Mouse (Mus musculus) testis, postnatal 10 days (tissue): Measurements from ENCODE around the gene Gnaq.
"Not testable (repeated sequence)": the region's sequence is repeated elsewhere in the genome, so short reads cannot be mapped to it uniquely, and the experiment has no call there.

ENCODE experiments used
- DNase-seq: peaks from one replicate; pipeline ENCODE4 v3.0.0; 2021; ENCODE audit warnings: low spot score

Gene Gnaq

DNA sequence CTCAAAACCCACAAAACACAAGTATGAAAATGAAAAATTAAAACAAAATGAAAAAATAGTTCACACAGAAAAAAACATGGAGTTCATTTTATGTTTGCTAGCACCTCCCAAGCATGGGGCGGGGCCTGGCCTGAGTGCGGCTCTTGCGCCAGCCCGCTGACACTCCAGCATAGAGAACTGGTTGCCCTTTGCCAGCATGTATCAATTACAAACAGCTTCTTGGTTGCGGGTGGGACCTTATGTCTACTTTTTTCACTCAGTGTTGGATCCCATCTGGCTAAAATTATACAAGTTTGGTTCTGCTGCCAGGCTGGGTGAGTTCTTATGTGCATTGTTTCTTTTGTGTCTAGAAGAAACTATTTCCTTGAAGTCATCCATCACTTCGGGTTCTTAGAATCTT lies 14.8 kb downstream of the Gnaq start:
- no peak for DNase-seq

- DNase-seq: no peak
Observed at GRCm38 (mm10) chr19:16149094-16149493, 16.5 kb downstream of the Gnaq start.

- no peak for DNase-seq
Observed at GRCm38 (mm10) chr19:16150328-16150727, 17.7 kb downstream of the Gnaq start.

DNA sequence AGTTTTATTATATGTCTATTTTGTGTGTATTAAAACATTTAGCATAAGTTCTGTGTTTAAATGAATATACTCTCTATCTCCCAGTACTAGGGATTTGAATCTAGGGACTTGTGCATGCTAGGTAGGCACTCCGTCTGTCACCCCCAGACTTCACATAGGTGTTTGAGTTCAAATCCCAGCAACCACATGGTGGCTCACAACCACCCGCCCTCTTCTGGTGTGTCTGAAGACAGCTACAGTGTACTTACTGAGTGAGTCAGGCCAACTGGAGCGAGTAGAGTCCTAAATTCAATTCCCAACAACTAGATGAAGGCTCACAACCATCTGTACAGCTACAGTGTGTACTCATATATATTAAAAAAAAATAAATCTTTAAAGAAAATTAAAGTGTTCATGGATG lies 21.2 kb downstream of the Gnaq start:
- no peak for DNase-seq

DNA sequence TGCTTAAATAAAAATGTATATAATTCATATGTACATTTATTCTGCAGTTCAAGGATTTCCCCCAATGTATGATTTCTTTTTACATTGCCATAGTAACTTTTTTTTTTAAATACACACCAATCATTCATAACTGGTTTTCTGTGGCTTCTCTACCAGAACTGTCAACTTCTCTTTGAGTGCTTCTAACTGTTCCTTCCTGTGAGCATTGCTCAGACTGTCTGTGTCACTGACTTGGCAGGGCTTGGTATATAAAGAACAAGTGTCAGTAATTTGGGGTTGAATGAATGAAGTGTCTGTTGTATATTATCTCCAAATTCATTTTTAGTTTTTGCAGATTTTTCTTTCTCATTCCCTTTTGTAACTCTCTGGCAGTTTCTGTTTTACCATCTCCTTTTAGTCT lies 21.8 kb downstream of the Gnaq start:
- DNase-seq: no peak

GRCm38 (mm10) chr19:16157120-16157519 lies 24.5 kb downstream of the Gnaq start:
- no peak for DNase-seq

GRCm38 (mm10) chr19:16160759-16161158 lies 28.1 kb downstream of the Gnaq start:
- DNase-seq: no peak

- DNase-seq: no peak
Observed at GRCm38 (mm10) chr19:16161222-16161621, 28.6 kb downstream of the Gnaq start.

DNA sequence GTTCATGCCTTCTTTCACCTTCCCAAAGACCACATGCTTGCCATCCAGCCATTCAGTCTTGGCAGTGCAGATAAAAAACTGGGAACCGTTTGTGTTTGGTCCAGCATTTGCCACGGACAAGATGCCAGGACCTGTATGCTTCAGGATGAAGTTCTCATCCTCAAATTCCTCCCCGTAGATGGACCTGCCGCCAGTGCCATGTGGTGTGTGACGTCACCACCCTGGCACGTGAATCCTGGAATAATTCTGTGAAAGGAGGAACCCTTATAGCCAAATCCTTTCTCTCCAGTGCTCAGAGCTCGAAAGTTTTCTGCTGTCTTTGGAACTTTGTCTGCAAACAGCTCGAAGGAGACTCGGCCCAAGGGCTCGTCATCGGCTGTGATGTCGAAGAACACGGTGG lies 31.8 kb downstream of the Gnaq start:
- DNase-seq: not testable (repeated sequence)

- DNase-seq: no peak
Observed at GRCm38 (mm10) chr19:16167185-16167584, 34.6 kb downstream of the Gnaq start.

DNA sequence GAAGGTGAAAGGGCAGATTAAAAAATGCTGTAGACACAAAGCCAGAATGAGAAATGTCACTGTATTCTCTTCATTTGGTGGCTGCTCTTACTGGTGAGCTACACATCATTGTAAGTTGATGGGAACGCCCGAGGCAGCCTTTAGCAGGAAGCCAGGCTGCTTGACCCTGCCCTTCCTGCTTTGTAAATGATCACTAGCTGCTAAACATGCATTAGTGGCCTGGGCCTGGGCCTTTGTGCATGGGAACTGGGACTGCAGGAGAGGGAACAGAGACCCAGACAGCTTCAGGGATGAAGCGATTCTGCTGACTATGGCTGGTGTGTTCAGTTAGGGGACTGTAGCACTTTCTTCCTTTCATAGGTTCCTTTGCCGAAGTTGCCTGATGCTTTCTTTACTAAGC lies 35.6 kb downstream of the Gnaq start:
- DNase-seq: no peak

DNA sequence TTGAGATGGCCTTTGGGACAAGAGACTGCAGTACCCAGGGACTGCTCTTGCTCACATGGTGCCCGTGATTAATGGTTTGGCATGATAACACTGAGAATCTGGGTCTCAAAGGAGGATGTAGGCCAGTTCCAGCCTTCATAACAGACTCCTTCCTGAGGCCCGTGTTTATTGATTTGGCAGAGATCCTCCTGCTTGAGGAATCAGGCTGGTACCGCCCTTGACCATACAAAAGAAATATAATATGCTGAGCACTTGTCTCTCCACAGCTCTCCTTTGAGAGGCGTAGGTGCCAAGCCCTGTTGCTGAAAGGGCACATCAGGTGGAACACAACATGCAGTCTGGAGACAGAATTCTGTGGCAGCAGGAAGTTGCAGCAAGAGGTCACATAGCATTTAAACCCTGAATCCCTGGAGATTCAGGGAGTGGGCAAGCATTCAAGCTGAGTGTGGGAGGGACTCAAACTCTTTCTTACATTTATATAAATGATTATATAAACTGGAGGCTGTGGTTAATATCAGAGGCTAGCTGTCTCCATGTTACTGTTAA lies 36.1 kb downstream of the Gnaq start:
- no peak for DNase-seq

DNA sequence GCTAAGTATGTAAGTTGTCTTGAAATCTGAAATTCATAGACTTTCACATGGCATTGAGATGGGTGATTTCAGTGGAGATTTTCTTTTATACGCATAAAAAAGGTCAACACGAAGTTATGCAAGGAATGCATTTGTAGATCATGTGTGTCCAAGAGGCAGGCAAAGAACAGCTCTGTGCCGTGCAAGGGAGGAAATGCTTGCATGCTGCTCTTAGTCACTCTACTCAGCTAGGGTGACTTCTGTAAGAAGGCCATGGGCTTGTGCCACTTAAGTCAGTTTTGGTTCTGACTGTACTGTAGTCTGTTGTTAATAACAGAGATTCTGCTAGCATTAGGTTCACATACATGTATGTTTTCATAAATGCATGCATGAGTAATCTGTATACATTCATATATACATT lies 38.1 kb downstream of the Gnaq start:
- no peak for DNase-seq

DNA sequence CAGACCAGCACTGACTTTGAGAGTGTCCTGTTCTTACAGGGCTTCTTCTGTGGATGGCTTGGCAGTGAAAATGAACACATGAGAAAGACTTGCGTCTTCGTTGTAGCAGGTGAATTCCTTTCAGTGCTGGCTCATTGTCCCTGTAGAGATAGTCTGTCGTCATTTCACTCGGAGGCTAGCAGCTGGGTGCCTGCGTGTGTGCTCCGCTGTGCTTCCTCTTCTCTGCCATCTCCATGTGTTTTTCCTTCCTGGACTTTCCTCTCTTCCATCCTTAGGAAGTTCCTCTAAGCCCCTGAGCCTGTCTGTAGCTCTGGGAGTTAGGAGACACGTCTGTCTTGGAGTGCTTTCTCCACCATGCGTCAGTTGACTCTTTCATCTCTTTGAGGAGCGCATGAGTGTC lies 41.1 kb downstream of the Gnaq start:
- no peak for DNase-seq

DNA sequence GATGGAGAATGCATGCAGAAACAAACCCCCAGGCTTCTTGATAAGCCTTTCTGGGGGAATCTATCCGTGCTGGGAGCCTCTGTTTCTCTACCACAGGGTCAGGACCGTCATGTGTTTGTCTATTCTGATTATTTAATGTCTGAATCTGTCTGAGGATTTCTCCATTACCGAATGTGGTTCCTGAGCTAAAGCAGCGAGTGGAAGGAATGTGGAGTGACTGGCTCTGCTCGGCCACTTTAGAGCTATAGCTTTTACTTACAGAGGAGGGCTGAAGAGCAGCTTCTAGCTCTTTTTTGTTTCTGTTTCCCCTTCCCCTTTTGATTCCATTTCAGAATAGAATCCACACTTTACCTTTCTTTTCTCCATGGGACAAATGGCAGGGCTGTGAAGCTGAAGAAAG lies 43.8 kb downstream of the Gnaq start:
- no peak for DNase-seq

DNA sequence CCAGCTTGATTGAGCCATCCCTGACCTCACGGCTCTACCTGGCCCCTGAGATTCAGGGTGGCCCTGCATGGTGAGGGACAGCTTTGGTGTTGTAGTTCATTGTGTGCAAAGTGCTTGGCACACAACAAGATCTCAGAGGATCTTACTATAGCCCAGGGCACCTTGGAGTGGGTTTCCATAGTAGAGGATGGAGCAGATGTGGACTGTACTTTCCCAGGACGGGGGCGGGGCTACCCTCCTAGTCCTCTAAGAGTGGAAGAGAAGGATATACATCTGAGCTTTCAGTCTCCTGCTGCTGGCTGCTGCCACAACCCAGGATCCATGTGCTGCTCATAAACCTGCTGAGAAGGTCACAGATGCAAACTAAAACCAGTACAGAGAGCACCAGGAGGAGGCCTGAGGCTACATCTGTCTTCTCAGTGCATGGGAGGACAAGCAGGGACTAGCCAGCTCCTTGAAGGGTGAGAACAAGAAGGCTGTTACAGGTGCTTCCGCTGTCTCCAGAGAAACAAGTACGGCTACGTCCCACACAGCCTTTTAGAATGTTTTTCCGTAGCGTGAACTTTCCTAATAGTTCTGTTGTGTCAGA lies 44.6 kb downstream of the Gnaq start:
- no peak for DNase-seq

DNA sequence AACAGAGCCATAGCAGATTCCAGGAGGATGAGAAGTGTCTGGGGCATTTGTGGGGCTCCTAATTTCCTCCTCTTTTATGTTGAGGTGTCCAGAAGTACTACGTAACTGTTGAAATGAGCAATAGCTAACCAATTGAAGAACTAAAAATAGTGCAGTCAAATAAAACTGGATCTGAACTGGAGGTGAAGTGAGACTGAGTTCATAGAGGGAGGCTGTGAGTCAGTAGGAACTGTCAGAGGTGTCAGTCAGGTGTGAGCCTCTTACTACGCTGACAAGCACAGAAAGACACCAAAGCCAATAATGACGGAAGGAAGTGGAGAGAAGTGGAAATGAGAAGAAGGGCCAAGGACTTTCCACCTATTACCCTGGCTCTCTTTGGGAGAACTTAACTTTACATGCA lies 48.6 kb downstream of the Gnaq start:
- no peak for DNase-seq

GRCm38 (mm10) chr19:16181852-16182475 lies 49.3 kb downstream of the Gnaq start:
- no peak for DNase-seq

GRCm38 (mm10) chr19:16183592-16184365 lies 51.1 kb downstream of the Gnaq start:
- no peak for DNase-seq

GRCm38 (mm10) chr19:16186984-16187383 lies 54.4 kb downstream of the Gnaq start:
- DNase-seq: no peak

DNA sequence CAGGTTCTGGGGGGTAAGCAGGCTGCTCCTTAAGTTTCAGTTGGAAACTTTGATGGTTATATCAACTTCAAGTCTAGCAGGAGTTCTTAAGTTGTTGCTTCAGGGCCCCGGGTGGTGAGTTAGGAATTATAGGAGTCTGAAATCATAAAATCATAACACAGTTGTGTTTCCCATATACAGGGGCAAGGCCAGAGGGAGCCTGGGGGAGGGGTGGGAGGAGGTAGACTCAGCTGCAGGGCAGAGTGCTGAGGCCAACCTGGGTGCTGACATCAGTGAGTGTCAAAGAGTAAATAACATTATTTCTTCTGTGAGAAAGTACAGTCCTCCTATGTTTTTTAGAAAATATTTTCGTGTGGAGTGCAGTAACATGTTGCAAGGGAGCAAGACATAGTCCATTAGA lies 55.3 kb downstream of the Gnaq start:
- no peak for DNase-seq

- DNase-seq: no peak
Observed at GRCm38 (mm10) chr19:16189066-16189765, 56.6 kb downstream of the Gnaq start.

DNA sequence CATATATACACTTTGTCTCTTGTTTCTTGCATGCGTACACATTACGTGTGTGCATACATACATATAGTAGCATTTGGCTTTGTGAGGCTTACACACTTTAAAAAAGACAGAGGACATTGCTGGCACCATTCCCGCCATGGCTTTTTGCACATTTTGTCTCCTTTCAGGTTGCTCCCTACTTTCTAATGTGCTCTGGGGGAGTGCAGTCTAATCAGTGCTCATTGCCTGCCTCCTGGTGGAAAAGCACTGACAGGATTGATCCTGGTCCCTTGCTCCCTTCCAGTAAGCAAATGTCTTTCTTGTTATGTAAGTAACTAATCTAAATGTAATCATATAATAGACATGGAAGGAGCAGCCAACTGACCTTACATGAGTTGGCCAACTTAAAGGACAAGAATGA lies 65.5 kb downstream of the Gnaq start:
- peak; percentile 54 for DNase-seq
